Mouse (Mus musculus): ENCODE measurements around the gene Slc44a5.
"Not testable (repeated sequence)": the region's sequence is repeated elsewhere in the genome, so short reads cannot be mapped to it uniquely, and the experiment has no call there.

The Slc44a5 gene

GRCm38 (mm10) chr3:154244932-154245331, 271.7 kb downstream of the Slc44a5 start:
- no peak for DNase-seq

- DNase-seq: no peak
These were observed 278.2 kb downstream of the Slc44a5 start for GRCm38 (mm10) chr3:154251486-154251885.

- DNase-seq: no peak
These were observed 279.0 kb downstream of the Slc44a5 start for GRCm38 (mm10) chr3:154252219-154252618.

DNA sequence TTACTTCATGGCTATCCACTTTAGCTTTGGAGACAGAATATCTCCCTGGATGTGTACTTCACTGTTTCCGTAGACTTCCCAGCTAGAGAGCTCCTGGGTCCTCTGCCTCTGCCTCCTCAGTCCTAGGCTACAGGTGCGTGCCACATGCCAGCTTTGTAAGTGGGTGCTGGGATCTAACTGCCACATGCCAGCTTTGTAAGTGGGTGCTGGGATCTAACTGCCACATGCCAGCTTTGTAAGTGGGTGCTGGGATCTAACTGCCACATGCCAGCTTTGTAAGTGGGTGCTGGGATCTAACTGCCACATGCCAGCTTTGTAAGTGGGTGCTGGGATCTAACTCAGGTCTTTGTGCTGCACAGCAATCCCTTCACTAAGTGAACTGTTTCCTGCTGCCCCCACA, 281.0 kb downstream of the Slc44a5 start:
- DNase-seq: not testable (repeated sequence)

DNA sequence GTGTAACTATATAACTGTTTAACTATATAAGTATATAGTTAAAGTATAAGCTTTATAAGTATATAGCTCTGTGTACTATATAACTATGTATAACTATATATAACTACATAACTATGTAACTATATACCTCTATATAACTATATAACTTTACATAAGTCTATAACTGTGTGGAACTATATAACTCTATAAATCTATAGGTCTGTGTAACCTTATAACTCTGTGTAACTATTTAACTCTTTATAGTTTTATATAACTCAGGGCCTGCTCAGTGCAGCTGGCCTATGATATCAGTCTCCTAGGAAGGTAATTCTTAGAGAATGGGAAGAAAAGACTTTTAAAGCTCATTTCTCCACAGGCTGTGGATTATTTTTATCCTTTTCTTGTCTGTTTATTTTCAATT, 284.1 kb downstream of the Slc44a5 start:
- no peak for DNase-seq

DNA sequence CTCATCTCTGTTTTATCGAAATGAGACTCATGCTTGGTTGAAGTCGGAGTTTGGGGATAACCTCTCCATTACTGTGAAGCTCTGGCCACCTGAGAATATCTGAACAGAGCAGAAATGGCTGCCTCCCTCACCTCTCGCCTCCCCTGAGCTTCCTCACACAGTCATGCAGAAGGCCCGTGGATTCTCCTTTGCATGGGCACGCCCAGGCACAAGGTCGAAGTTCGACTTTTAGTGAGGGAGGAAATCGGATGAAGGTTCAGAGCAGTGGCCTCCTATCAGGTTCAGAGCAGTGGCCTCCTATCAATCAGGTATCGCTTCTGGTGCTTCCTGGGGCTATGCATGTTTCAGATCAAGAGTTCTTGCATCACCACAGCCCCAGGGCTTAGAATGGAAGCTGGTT, 295.1 kb downstream of the Slc44a5 start:
- no peak for DNase-seq

GRCm38 (mm10) chr3:154269757-154270366, 296.6 kb downstream of the Slc44a5 start:
- peak; percentile 52 for DNase-seq

GRCm38 (mm10) chr3:154274681-154275080, 301.4 kb downstream of the Slc44a5 start:
- no peak for DNase-seq

DNA sequence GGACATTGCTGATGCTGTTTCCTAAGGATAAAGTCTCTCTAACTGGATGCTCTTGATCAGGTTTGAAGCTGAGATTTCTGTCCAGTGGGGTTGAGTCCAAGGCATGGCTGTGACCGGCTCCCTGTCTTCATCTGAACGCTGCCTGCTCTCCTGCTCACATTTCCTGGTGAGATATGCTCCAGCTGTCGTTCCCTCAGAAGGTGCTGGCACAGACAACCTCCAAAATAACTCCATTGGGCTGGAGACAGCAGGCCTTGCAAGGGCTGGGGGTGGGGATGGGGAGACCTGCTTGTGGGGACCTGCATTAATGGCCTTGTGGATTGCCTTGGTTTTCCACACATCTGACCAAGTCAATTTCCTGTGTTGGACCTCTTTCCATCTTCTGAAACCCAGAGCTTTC, 311.0 kb downstream of the Slc44a5 start:
- no peak for DNase-seq

DNA sequence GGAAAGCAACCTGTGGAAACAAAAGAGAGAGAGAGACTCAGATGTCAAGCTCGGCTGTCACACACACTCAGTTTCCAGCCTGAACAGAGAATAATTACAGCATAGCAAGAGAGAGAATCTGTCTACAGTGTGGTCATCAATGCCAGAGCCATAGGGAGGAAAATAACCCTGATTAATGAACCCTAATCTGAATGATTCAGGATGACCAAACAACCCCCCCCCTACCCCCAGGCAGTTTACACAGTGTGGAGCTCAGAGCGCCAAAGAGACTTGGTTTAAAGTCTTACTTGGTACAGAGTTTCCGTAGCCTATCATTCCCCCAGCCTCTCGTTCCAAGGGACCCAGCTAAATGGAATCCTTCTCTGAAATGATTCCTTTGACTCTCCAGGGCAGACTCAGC, 312.1 kb downstream of the Slc44a5 start:
- DNase-seq: no peak

DNA sequence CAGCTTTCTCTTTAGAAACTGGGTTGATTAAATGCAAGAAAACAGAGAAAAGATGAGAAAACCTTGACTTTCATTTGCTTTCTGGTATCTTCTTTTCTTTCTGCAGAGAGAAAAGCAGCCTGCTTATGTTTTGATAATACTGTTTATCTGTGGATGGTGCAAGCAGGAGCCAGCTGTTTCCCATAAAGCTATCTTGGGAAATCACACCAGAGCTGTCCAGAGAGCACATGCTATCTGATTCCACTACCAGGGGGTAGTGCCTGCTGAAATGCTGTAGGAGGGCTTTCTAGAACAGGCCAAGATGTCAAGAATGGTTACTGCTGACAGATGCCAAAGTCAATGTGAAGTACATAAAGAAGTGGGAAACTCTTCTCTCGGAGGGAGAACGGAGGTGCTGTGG, 314.0 kb downstream of the Slc44a5 start:
- DNase-seq: no peak

GRCm38 (mm10) chr3:154288429-154289069, 315.3 kb downstream of the Slc44a5 start:
- DNase-seq: no peak

GRCm38 (mm10) chr3:154290351-154290750, 317.1 kb downstream of the Slc44a5 start:
- DNase-seq: no peak

GRCm38 (mm10) chr3:154292126-154292525, 318.9 kb downstream of the Slc44a5 start:
- no peak for DNase-seq

DNA sequence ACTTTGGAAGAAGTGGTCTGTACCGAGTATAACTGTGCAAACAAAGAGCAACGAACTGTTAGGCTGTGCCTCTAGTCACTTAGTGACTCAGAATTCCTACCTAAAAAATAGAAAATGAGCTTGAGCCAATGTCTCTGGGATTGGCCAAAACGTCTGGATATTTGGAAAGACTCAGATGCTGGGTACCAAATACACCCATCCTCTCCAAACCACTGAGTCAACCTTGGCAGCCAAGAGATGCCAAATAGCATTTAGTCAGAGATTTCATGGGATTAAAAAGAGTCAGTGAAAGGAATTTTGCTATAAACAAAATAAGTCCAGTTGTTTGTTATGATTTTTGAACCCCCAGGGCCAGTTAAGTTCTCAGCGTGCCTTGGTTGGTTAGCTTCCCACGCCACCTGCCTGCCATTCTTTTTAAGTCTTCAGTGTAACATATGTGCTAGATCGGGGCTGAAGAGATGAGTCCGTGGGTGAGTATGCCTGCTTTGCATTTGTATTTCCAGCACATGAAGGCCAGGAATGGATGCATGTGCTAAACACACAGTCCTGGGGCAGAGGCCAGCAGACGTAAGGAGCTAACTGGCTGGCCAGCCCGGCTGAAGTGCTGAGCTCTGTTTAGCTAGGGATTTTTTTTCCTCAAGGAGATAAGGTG, 320.7 kb downstream of the Slc44a5 start:
- no peak for DNase-seq

- no peak for DNase-seq
These were observed 321.9 kb downstream of the Slc44a5 start for GRCm38 (mm10) chr3:154294924-154295834.

DNA sequence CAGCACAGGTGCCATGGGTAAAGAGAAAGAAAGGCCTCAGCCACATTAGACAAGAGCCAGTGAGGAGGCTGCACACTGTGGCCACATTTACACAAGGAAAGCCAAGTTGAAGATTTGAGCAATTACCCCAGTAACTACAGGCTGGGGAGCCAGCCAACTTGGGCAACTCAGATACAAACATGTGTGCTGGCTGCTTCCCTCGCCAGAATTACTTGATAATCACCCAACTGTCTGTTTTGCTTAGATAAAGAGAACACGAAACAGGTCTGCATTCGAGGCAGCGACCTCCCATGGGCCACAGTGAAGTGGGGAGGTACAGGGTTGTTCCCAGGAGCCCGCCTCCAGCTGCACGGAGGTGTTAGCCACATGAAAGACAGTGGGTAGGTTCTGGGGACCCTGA, 324.3 kb downstream of the Slc44a5 start:
- no peak for DNase-seq

GRCm38 (mm10) chr3:154298490-154298889, 325.3 kb downstream of the Slc44a5 start:
- no peak for DNase-seq

DNA sequence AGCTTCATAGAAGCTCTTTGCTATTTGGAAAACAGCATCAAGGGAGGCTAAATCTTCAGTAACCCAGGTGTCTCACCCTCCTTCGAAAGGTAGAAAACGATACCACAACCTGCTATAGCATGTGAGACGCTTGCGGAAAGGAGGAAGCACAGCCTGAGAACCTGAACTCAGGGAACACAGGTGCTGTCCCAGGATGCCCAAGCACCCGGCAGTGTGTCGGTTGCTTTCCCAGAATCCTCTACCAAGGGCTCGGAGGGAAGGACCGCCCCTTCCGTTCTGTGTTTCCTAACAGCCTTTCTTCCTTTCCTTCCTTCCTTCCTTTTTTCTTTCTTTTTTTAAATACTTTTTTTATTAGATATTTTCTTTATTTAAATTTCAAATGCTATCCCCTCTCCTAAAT, 326.8 kb downstream of the Slc44a5 start:
- no peak for DNase-seq

DNA sequence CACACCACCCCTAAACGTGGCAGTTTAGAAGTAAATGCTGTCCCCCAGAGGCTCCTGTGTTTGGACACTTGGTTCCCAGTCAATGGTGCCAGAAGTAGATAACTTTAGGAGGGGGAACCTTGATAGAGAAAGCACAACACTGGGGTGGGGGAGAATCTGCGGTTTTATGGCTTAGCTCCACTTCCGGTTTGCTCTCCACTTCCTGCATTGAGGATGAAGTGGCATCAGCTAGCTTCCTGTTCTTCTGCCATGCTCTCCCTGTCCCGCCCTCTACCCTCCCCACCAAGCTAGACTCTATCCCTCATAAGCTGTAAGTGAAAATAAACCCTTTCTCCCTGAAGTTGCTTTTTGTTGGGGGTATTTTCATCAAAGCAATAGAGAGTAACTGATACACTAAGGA, 327.9 kb downstream of the Slc44a5 start:
- DNase-seq: no peak

DNA sequence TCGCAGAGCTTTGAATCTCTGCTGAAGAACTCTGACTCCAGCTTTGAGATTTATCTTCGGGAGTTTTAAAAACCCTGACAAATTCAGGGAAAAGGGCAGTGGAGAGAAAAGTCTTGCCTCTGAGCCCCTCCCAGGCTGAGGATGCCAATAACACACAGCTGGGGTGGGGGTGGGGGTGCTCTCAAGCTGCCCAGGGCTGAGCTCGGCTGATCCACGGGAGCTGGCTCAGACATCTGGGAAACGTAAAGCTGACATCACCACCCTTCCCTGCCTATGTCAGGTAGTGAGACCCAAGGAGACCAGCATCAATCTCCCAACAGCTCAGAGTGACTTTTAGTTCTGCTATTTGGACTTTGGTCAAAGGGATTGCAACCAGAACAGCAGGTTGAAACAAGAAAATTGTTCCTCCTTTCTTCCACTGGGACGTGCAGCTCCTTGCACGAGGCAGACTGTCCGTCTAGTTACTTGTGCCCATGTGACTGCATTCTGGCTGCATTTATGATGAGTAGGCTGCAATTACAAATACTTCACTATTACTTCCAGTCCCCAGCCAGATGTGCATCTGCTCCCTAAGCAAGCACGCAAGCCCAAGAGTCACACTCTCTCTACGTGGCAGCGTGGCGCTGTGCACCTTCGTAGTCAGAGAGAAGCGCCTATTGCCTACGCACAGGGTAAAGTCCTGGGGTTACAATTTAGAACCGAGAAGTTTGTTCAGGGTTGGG, 332.1 kb downstream of the Slc44a5 start:
- no peak for DNase-seq

GRCm38 (mm10) chr3:154317651-154318248, 344.5 kb downstream of the Slc44a5 start:
- no peak for DNase-seq
